Mouse (Mus musculus) hindbrain, embryonic 12.5 days (tissue): ENCODE data around the gene C1qtnf6. TPM values are rescaled to one million over a fixed set of nuclear protein-coding genes. Genes with fewer than 3 reads are reported as not detected.

Experiments
- ATAC-seq: fragments of 200-750 bp; cut with Nextera tagmentation; 2 replicates; pipeline ENCODE4 v1.8.0; 2017; ENCODE audit warnings: moderate TSS enrichment; ENCODE audit not compliant: low FRiP score
- H3K27ac ChIP-seq: fragments of 300-500 bp; sonication (generic); 2 replicates; pipeline ENCODE4 v1.5.1; 2016; ENCODE audit warnings: mild to moderate bottlenecking
- H3K27me3 ChIP-seq: fragments of 300-500 bp; sonication (generic); 2 replicates; pipeline ENCODE4 v1.6.1; 2016; ENCODE audit warnings: mild to moderate bottlenecking
- H3K36me3 ChIP-seq: fragments of 300-500 bp; sonication (generic); 2 replicates; pipeline ENCODE4 v1.6.1; 2016; ENCODE audit warnings: mild to moderate bottlenecking
- H3K4me1 ChIP-seq: fragments of 300-500 bp; sonication (generic); 2 replicates; pipeline ENCODE4 v1.6.1; 2016
- H3K4me2 ChIP-seq: fragments of 300-500 bp; sonication (generic); replicated peaks from 2 replicates; pipeline ENCODE4 v1.6.1; 2016; ENCODE audit warnings: mild to moderate bottlenecking
- H3K4me3 ChIP-seq: fragments of 300-500 bp; sonication (generic); 2 replicates; pipeline ENCODE4 v1.5.1; 2016; ENCODE audit warnings: mild to moderate bottlenecking
- H3K9ac ChIP-seq: fragments of 300-500 bp; sonication (generic); 2 replicates; pipeline ENCODE4 v1.6.1; 2016; ENCODE audit warnings: mild to moderate bottlenecking, moderate library complexity
- H3K9me3 ChIP-seq: fragments of 300-500 bp; sonication (generic); replicated peaks from 2 replicates; pipeline ENCODE4 v1.6.1; 2016; ENCODE audit warnings: mild to moderate bottlenecking
- WGBS: fragments of 180-500 bp; shearing (Covaris S2); methylation state at CpG from one replicate; pipeline ENCODE4 v1.1.7; 2016; 5-methylcytosine and 5-hydroxymethylcytosine counted together
- polyA plus RNA-seq: library from polyadenylated mRNA; unstranded; fragments of >200 nt; fragmentation: Nextera tagmentation; extraction: Ambion mirVana; gene quantifications from 2 replicates; pipeline ENCODE4 v1.2.1, GENCODE M21; 2016

The C1qtnf6 gene
- 11.6 and 13.0 TPM in 2 replicates for polyA plus RNA-seq

DNA sequence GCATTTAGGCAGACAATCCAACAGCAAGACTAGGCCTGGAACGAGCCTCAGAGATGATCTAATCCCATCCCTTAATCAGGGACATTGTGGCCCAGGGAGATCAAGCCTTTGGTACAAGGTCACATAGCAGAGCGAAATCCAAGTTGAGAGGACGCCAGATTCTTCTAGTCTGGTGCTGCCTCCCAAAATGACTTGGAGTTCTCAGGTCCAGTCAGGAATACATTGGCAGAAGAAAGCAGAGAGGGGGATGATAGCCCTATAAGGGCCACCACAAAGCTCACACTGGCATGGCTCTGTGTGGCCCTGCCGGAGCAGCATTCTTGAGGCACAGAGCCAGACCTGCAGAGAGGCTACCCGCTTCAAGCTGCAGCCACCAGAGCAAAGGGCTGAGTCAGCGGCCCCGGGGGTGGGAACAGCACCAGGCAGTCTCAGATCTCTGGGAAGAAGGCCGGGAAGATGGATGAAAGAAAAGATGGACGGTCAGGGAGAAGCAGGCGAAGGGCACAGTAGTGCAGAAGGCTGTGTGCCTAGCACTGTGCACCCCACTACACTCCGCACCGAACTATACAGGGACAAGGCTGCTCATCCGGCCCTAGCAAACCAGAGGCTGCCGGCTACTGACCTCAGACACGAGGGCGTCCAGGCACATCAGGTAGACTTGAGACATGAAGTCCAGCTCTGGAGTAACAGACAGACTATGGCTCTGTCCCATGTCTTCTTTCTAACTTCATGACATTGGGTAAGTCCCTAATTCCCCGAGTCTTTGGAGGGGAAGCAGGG is at the start of gene C1qtnf6:
Gene C1qtnf6 (minus strand): TSS at position 746 of the 780 bp plus-strand sequence.
- Histone ChIP-seq H3K36me3 (no peaks in the 10 kb centered on the region), H3K9ac (peak within 1 kb of the TSS; percentile 42; the same call in 1 of the 2 replicates), H3K4me1 (peaks cover 34% of the 10 kb centered on the region), H3K9me3 (no peaks in the 10 kb centered on the region), H3K27ac (peak within 1 kb of the TSS; percentile 82), H3K4me3 (peak within 1 kb of the TSS; percentile 31), H3K27me3 (peaks cover 8% of the 10 kb centered on the region; the same call in 1 of the 2 replicates), H3K4me2 (peak within 1 kb of the TSS; percentile 56)
- no peak for ATAC-seq
- WGBS, result 66% methylated on average over 17 of the region's 17 CpGs

DNA sequence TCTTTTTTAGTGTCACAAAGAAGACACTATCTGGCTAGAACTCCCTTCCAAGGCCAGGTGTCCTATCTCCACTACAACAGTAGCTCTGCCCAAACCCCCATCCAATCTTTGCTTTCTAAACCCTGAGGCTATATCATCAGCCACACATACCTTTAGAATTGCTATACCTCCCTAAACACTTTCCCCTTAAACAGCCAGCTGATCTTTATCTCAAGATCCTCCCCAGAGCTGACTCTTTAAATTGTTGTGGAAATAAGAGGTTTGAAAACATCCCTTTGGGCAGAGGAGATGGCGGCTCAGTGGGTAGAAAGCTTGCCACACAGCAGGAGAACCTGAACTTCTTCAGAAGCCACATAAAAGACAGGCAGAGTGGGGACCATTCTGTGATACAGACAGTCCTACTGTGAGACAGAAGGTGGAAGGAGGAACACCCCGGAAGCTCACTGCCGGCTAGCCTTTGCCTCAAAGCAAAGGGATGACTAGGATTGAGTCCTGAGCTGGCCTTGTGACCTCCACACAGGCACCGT is 45.1 kb upstream of the C1qtnf6 start:
- Histone ChIP-seq H3K4me1 (peaks cover 19% of the 10 kb centered on the region), H3K9ac (no peak overlapping the region), H3K4me3 (no peak overlapping the region), H3K27me3 (no peaks in the 10 kb centered on the region), H3K4me2 (no peak overlapping the region), H3K27ac (no peak overlapping the region), H3K36me3 (no peaks in the 10 kb centered on the region), H3K9me3 (no peaks in the 10 kb centered on the region)
- no peak for ATAC-seq
- WGBS, result 55% methylated on average over 3 of the region's 4 CpGs

DNA sequence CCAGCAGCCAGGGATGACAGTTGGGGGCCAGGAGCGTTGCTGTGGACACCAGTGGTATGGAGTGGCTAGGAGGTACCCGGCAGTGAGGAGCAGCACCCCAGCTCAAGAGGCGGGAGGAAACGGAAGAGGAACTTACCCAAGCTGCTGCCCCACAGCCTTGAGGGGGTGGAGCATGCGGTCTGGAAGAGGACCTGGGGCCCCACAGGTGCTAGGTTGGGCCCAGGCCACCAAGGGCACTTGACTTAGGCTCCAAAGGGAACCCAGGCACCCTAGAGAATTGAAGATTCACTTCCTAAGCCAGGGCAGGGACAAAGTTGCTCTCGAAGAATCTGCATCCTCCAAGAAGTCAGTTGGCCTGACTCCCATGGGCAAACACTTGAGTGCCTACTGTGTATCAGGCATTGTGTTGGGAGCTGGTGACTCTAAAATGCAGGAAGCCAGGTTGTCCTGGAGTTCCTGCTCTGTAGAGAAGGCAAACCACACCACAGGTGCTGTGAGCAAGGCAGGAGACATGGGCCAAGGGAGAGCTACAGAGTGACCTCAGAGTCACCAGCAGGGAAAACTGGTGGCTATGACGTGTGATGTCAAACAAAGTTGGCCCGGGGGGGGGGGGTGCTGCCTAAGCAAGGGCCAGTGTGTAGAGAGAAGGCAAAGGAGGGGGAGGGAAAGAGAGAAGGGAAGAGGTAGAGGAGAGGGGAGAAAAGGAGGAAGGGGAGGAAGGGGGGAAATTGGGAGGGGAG is 41.6 kb upstream of the C1qtnf6 start, which contains the start of gene Rac2:
Gene Rac2 (minus strand): TSS at position 126 of the 740 bp plus-strand sequence.
- no peak within 1 kb of the TSS for H3K27ac ChIP-seq
- H3K27me3 ChIP-seq, result no peaks in the 10 kb centered on the region; the same call in 1 of the 2 replicates
- H3K9me3 ChIP-seq, result no peaks in the 10 kb centered on the region
- H3K9ac ChIP-seq, result no peak within 1 kb of the TSS
- H3K36me3 ChIP-seq, result no peaks in the 10 kb centered on the region
- no peak within 1 kb of the TSS for H3K4me3 ChIP-seq
- no peak within 1 kb of the TSS for H3K4me2 ChIP-seq
- ATAC-seq, result no peak
- no peaks in the 10 kb centered on the region for H3K4me1 ChIP-seq
- 80% methylated on average over 8 of the region's 8 CpGs for WGBS

DNA sequence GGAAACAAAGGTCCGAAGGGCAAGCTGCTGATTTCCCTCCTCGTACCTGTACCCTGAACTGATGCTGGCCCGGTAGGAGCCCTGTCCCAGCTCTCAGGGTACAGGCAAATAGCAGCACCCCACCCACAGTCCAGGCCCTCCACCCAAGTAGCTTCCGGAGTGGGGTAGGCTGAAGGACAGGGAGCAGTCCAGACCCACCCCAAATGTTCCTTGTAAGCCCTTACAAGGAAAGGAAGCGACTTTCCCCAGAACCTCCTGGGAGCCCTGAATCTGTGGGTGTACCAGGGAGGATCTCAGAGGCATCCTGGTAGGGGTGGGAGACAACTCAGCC is 41.0 kb upstream of the C1qtnf6 start:
- Histone ChIP-seq H3K36me3 (no peaks in the 10 kb centered on the region), H3K4me3 (no peak overlapping the region), H3K9ac (no peak overlapping the region), H3K27ac (no peak overlapping the region), H3K27me3 (no peaks in the 10 kb centered on the region; the same call in 1 of the 2 replicates), H3K9me3 (no peaks in the 10 kb centered on the region), H3K4me1 (no peaks in the 10 kb centered on the region), H3K4me2 (no peak overlapping the region)
- WGBS, result 89% methylated on average over 5 of the region's 5 CpGs
- ATAC-seq, result no peak

DNA sequence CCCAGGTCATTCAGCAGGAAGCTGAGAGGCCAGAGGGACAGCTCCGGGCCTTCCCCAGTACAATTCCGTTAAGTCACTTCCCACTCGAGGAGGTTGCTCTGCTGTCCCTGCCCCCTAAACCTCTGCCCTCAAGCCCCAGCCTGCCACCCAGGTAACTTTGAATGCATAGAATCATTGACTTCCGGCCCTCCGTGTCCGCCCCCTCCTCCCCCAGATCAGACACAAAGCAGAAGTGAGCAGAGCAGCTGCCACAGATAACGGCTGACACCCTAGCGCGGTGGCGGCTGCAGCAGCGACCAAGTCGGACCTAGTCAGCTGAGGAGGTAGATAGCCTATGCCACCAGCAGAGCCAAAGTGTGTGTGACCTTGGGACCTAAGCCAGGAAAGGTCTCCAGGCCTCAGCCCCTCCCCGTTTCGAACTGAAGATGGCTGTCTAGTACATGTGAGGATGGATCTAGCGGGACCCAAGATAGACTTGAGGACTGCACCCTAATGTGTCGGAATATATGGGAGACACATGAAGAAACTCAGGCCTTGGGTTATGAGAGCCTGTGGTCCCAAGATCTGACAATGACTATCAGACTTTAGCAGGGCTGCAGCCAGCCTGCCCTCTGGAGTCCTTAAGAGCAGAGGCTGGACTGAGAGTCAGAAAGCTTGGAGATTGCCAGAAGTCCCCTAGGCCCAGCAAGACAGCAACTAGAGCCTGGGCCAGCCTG is 40.5 kb upstream of the C1qtnf6 start:
- Histone ChIP-seq H3K36me3 (no peaks in the 10 kb centered on the region), H3K9ac (no peak overlapping the region), H3K4me1 (no peaks in the 10 kb centered on the region), H3K4me2 (no peak overlapping the region), H3K27ac (no peak overlapping the region), H3K27me3 (no peaks in the 10 kb centered on the region; the same call in 1 of the 2 replicates), H3K4me3 (no peak overlapping the region), H3K9me3 (no peaks in the 10 kb centered on the region)
- 67% methylated on average over 16 of the region's 16 CpGs for WGBS
- no peak for ATAC-seq

DNA sequence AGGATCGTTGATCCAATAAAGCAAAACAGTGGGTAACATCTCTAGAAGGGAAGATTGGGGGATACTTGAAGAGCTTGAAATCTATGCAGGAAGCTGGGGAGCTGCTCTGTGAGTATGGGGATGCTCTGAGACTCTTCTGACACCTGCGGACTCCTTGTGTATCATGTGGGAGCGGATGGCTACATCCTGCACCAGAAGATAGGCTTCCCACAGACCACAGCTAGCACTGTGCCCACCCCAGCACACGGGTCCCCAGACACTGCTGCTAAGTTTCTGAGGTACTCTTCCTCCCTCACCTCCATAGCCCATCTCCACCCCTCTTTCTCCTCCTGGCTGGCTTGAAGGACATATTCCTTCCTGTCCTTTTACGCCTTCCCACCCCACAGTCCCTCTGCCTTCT is 39.0 kb upstream of the C1qtnf6 start:
- H3K4me2 ChIP-seq, result no peak overlapping the region
- 93% methylated on average over 5 of the region's 5 CpGs for WGBS
- H3K9ac ChIP-seq, result no peak overlapping the region
- no peak for ATAC-seq
- H3K4me3 ChIP-seq, result no peak overlapping the region
- no peak overlapping the region for H3K27ac ChIP-seq
- H3K36me3 ChIP-seq, result no peaks in the 10 kb centered on the region
- no peaks in the 10 kb centered on the region for H3K4me1 ChIP-seq
- H3K27me3 ChIP-seq, result peaks cover 2% of the 10 kb centered on the region; the same call in 1 of the 2 replicates
- H3K9me3 ChIP-seq, result no peaks in the 10 kb centered on the region

DNA sequence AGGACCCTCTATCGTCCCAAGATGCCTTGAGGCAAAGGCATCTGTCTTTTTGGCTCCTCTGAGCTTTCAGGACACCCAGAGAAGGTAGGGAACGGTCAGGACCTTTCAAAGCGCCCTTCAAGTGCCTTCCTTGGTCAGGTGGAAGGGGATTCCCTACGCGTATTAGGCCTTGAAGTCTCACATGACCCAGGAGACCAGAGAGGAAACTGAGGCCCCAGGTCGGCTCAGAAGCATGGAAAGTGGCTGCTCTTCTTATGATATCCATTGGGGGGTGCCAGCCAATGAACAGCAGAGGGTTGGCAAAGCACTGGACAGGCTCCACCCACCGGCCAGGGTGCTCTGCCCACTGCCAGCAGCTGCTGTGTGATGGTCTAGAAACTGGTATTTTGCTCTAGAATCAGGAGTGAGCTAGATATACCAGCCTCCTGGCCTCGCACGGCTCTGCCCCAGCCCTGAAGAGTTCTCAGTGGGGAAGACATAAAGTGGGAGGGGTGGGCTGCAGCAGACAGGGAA is 36.4 kb upstream of the C1qtnf6 start:
- no peak overlapping the region for H3K9ac ChIP-seq
- 75% methylated on average over 9 of the region's 9 CpGs for WGBS

DNA sequence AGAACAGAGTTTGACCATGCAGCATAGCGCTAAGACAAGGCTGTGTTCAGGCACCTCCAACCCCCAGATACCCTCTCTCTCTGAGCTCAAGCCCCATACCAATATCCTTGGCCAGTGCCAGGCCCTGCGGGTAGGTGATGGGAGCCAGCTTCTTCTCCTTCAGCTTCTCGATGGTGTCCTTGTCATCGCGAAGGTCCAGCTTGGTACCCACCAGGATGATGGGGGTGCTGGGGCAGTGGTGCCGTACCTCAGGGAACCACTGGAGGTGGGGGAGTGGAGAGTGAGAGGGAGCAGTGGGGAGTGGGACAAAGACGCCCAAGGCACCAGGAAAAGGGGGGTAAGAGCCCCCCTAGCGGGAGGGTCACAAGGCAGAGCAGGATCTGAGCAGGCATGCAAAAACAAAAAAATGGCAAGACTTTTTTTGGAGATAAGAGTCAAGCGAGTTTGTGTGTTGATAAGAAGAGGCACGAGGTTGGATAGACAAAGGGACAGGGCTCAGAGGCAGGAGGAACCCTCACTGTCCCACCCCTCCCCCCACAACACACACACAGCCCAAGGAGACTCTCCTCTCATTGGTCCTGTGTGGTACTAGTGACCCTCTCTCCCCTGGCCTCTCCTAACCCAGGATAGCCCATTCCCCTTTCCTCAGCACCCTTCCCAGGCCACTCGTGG is 33.7 kb upstream of the C1qtnf6 start:
- H3K9me3 ChIP-seq, result no peaks in the 10 kb centered on the region
- no peak overlapping the region for H3K9ac ChIP-seq
- WGBS, result 76% methylated on average over 11 of the region's 11 CpGs
- peaks cover 2% of the 10 kb centered on the region; the same call in 1 of the 2 replicates for H3K27me3 ChIP-seq
- no peak overlapping the region for H3K4me3 ChIP-seq
- no peaks in the 10 kb centered on the region for H3K4me1 ChIP-seq
- H3K27ac ChIP-seq, result no peak overlapping the region
- no peak overlapping the region for H3K4me2 ChIP-seq
- ATAC-seq, result no peak
- H3K36me3 ChIP-seq, result no peaks in the 10 kb centered on the region

More for the DNA sequence above, 36.4 kb upstream of the C1qtnf6 start:
- Histone ChIP-seq H3K27me3 (peaks cover 2% of the 10 kb centered on the region; the same call in 1 of the 2 replicates), H3K4me1 (no peaks in the 10 kb centered on the region), H3K9me3 (no peaks in the 10 kb centered on the region), H3K4me3 (no peak overlapping the region), H3K4me2 (no peak overlapping the region), H3K27ac (no peak overlapping the region), H3K36me3 (no peaks in the 10 kb centered on the region)
- no peak for ATAC-seq

DNA sequence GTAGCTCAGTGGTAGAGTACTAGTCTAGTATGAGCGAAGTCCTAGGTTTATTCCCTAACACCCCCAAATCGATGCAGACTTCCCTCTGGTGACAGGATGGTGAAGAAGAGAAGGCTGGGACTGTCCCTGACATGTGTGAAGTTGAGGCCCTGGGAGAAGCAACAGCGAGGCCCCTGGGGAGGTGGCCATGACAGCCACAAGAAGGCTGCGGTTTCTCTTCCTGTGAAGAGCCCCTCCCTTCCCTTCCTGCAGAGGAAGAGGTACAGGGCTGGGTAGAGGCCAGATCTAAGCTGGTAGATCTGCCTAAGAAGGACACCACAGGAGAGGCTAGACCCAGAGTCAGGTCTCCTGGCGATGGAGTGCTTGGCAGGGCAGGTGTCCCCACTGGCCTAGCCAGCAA is 32.7 kb upstream of the C1qtnf6 start:
- Histone ChIP-seq H3K9ac (no peak overlapping the region), H3K27ac (no peak overlapping the region), H3K4me2 (no peak overlapping the region), H3K27me3 (peaks cover 2% of the 10 kb centered on the region; the same call in 1 of the 2 replicates), H3K9me3 (no peaks in the 10 kb centered on the region), H3K36me3 (no peaks in the 10 kb centered on the region), H3K4me1 (no peaks in the 10 kb centered on the region), H3K4me3 (no peak overlapping the region)
- 83% methylated on average over 5 of the region's 5 CpGs for WGBS
- no peak for ATAC-seq

DNA sequence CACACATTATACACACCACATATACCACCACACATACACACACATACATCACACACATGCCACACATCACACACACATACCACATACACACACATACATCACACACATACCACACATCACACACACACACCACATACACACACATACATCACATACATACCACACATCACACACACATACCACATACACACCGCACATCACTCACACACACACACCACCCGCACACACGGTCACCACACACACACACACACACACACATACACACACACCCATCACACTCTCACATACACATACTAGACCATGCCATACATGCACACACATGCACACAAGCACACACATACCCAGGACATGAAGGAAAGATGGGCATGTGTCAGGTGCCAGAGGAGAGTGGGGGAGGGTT is 32.1 kb upstream of the C1qtnf6 start:
- 99% methylated on average over 3 of the region's 3 CpGs for WGBS
- Histone ChIP-seq H3K27me3 (peaks cover 2% of the 10 kb centered on the region; the same call in 1 of the 2 replicates), H3K9me3 (no peaks in the 10 kb centered on the region), H3K4me3 (no peak overlapping the region), H3K9ac (no peak overlapping the region), H3K27ac (no peak overlapping the region), H3K36me3 (no peaks in the 10 kb centered on the region), H3K4me1 (no peaks in the 10 kb centered on the region), H3K4me2 (no peak overlapping the region)
- no peak for ATAC-seq

DNA sequence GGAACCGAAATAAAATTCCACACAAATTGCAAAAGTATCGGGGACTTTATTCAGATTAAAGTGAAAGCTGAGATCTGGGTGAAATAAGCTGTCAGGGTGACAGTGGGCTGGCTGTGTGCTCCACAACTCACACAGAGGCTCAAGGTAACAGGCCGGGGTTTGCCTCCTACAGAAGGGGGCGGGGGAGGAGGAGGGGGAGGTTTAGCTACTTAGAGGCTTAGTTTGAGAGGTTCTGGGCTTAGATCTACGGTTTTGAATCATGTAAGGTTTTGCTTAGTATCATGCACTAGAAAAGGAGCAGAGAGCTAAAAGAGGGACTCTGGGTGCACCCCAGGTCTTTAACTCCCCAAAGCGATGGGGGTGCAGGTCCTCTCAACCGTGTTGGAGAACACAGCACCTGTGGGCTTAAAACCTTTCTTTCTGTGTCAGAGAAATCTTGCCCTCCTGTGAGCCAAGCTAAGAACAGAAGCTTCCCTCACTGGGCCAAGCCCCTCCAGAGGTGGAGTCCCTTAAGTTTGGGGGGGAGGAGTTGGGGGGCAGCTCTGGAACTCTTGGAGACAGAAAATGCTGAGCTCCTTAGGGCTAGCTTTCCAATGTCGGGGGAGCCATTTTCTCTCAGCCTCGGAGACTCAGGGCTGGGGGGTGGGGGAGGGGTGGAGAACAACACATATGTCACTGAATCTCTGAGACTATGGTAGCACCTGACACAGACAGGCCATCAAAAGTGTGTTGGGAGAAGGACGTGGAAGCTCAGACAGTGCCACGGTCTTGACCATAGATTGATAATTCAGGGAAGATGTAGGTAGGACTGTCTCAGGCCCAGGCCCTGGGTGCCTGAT is 28.1 kb upstream of the C1qtnf6 start:
- no peaks in the 10 kb centered on the region for H3K27me3 ChIP-seq
- no peaks in the 10 kb centered on the region for H3K9me3 ChIP-seq
- 67% methylated on average over 11 of the region's 11 CpGs for WGBS
- no peak overlapping the region for H3K27ac ChIP-seq
- no peak overlapping the region for H3K4me3 ChIP-seq
- H3K9ac ChIP-seq, result no peak overlapping the region
- H3K4me1 ChIP-seq, result no peaks in the 10 kb centered on the region
- no peak for ATAC-seq
- H3K4me2 ChIP-seq, result no peak overlapping the region
- no peaks in the 10 kb centered on the region for H3K36me3 ChIP-seq
